Mouse (Mus musculus) liver, adult 2 months (tissue): ENCODE data around the gene Gm10401.

ENCODE experiments used
- CTCF ChIP-seq: fragments of 200-500 bp; IDR thresholded peaks from 2 replicates; pipeline ENCODE4 v1.5.1; 2011; ENCODE audit warnings: low read depth, low read length, control low read depth
- POLR2A ChIP-seq: fragments of 200-500 bp; IDR thresholded peaks from 2 replicates; pipeline ENCODE4 v1.6.1; 2011; ENCODE audit warnings: low read length, control low read depth; ENCODE audit not compliant: insufficient read depth; ENCODE audit errors: extremely low read depth

- TF ChIP-seq CTCF: no peak
- TF ChIP-seq POLR2A: no peak
Observed at GRCm38 (mm10) chr5:115142166-115142697, 44.1 kb upstream of the Gm10401 start.
